Mouse (Mus musculus) heart, adult 2 months (tissue): Measurements from ENCODE around the gene Dcp1a.

Experiments used
- CTCF ChIP-seq: fragments of 200-600 bp; IDR thresholded peaks from 2 replicates; pipeline ENCODE4 v1.8.1; 2022; ENCODE audit warnings: antibody characterized with exemption, mild to moderate bottlenecking, moderate library complexity
- EP300 ChIP-seq: fragments of 200-500 bp; IDR thresholded peaks from 2 replicates; pipeline ENCODE4 v1.6.1; 2011; ENCODE audit warnings: low read depth, low read length, control low read depth; ENCODE audit not compliant: insufficient read depth

- TF ChIP-seq CTCF (no peak), EP300 (no peak)
Observed at GRCm38 (mm10) chr14:30528961-30529360, 49.6 kb downstream of the Dcp1a start.
